14 mouse cellular contexts compared by ENCODE assay signal in the genomic region with DNA sequence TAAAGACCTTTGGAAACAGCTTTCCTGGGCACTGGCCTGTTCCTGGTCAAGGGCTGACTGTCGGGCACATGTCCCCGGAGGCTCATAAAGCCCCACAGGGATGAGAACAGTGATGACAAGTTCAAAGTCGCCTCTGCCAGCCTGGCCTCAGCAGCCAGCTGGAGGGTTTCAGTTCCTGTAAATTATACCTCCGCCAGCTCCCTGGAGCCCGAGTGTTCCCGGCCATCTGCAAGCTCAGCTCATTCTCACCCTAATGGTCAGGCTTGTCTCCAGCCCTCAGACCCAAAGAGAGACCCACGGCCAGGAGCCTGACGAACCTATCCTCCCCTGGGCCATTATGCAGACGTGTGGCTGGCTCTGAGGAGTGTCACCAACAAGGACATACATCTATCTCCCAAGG. TPM values are rescaled to one million over a fixed set of nuclear protein-coding genes. Genes with fewer than 3 reads are reported as not detected.
DNase-seq lines count a peak whose midpoint lies in the region.
"Had no signal": no experiment of that assay in that cellular context is flagged by ENCODE, and none has a peak within 500 bp of the region (broad histone marks: within the 10 kb centered on the region; RNA-seq: fewer than 3 reads in every experiment).

No protein-coding gene starts in this region.

- peak; percentile 13 to 15 for DNase-seq in cerebellum, adult 18-20 months
- DNase-seq in cerebellum, adult 11 months, result no peak
- DNase-seq in heart, adult 9 months (ENCODE audit: low spot score in 2 of 2), result peak; percentile 14 to 41
- no peak for DNase-seq in heart, postnatal 4 days
- peak; percentile 9 for DNase-seq in right cerebral cortex, postnatal 14 days
- DNase-seq in right cerebral cortex, adult 2 months (ENCODE audit: low spot score in 2 of 2), result no peak
- peak; percentile 21 for DNase-seq in telencephalon, adult 2 months (ENCODE audit: low read depth, low spot score)
- no peak for DNase-seq in embryo, embryonic 11 days
- DNase-seq: kidney, adult 9 months; kidney, postnatal 4 days; lung, adult 2 months; lung, postnatal 4 days; midbrain, embryonic 14.5 days; thymus, postnatal 36 days had no signal

RNA-seq across cellular contexts. Expression of a gene that starts 57.0 kb away (rescaled TPM):
- 1 to 10 TPM; 4.0 to 4.4 TPM for total RNA-seq in heart, postnatal 4 days (2021)

Comparison
In these comparisons a context has a peak if more than half of its experiments do, and no peak if none do; other contexts are left out.
1. DNase-seq: peak in cerebellum, adult 18-20 months (2 of 2), heart, adult 9 months (2 of 2), right cerebral cortex, postnatal 14 days (single experiment) and telencephalon, adult 2 months (single experiment); none in cerebellum, adult 11 months (single experiment), heart, postnatal 4 days (single experiment), right cerebral cortex, adult 2 months (0 of 2) and embryo, embryonic 11 days (single experiment).